8 mouse cellular contexts compared by ENCODE assay signal in genomic region chr12:69198164-69198535, GRCm38 (mm10). TPM values are rescaled to one million over a fixed set of nuclear protein-coding genes. Genes with fewer than 3 reads are reported as not detected.
DNase-seq lines count a peak whose midpoint lies in the region; ATAC-seq lines count a peak whose summit lies in the region.

Dnaaf2 (minus strand) TSS chr12:69198429.

- peak; percentile 11; the same call in 1 of the 2 replicates for ATAC-seq in embryonic facial prominence, embryonic 11.5 days (replicated peaks; ENCODE audit: insufficient number of reproducible peaks, low FRiP score, low TSS enrichment, low read depth)
- ATAC-seq in limb, embryonic 13.5 days (ENCODE audit: low FRiP score, low read depth), result peak; percentile 38
- ATAC-seq in midbrain, embryonic 12.5 days (ENCODE audit: low FRiP score, low read depth), result peak; percentile 38

- WGBS in embryonic facial prominence, embryonic 11.5 days, result 0% methylated on average over 18 of the region's 18 CpGs
- WGBS in limb, embryonic 13.5 days, result under 1% methylated on average over 18 of the region's 18 CpGs
- under 1% methylated on average over 18 of the region's 18 CpGs for WGBS in midbrain, embryonic 12.5 days

- H3K36me3 ChIP-seq in embryonic facial prominence, embryonic 11.5 days (replicated peaks; ENCODE audit: control insufficient read depth, insufficient read depth, low read depth, low read length), result no peaks in the 10 kb centered on the region; the same call in 1 of the 2 replicates
- H3K36me3 ChIP-seq in limb, embryonic 13.5 days, result peaks cover 34% of the 10 kb centered on the region
- peaks cover 18% of the 10 kb centered on the region for H3K36me3 ChIP-seq in midbrain, embryonic 12.5 days

- H3K4me2 ChIP-seq in embryonic facial prominence, embryonic 11.5 days (ENCODE audit: low read depth, low read length), result peak within 1 kb of the TSS; percentile 95
- peak within 1 kb of the TSS; percentile 95 for H3K4me2 ChIP-seq in limb, embryonic 13.5 days (replicated peaks)
- H3K4me2 ChIP-seq in midbrain, embryonic 12.5 days (replicated peaks), result peak within 1 kb of the TSS; percentile 97

- H3K4me3 ChIP-seq in embryonic facial prominence, embryonic 11.5 days (ENCODE audit: low read depth, low read length), result peak within 1 kb of the TSS; percentile 96
- peak within 1 kb of the TSS; percentile 96 for H3K4me3 ChIP-seq in limb, embryonic 13.5 days
- peak within 1 kb of the TSS; percentile 95 for H3K4me3 ChIP-seq in midbrain, embryonic 12.5 days

- no peaks in the 10 kb centered on the region for H3K4me1 ChIP-seq in embryonic facial prominence, embryonic 11.5 days (ENCODE audit: control insufficient read depth, insufficient read depth, low read length)
- H3K4me1 ChIP-seq in limb, embryonic 13.5 days, result peaks cover 21% of the 10 kb centered on the region
- H3K4me1 ChIP-seq in midbrain, embryonic 12.5 days, result peaks cover 26% of the 10 kb centered on the region

- H3K27me3 ChIP-seq in embryonic facial prominence, embryonic 11.5 days (ENCODE audit: control insufficient read depth, insufficient read depth, low read length), result no peaks in the 10 kb centered on the region
- H3K27me3 ChIP-seq in limb, embryonic 13.5 days, result no peaks in the 10 kb centered on the region
- no peaks in the 10 kb centered on the region for H3K27me3 ChIP-seq in midbrain, embryonic 12.5 days

- H3K9ac ChIP-seq in embryonic facial prominence, embryonic 11.5 days (replicated peaks; ENCODE audit: low read length), result peak within 1 kb of the TSS; percentile 86
- peak within 1 kb of the TSS; percentile 90 for H3K9ac ChIP-seq in limb, embryonic 13.5 days
- peak within 1 kb of the TSS; percentile 84 for H3K9ac ChIP-seq in midbrain, embryonic 12.5 days (replicated peaks)

- DNase-seq in B cell, adult 2 months, result peak; percentile 78 to 80
- peak; percentile 89 for DNase-seq in adrenal gland, adult 2 months
- peak; percentile 80 for DNase-seq in embryonic facial prominence, embryonic 11.5 days (ENCODE audit: low spot score)
- DNase-seq in heart, adult 9 months (ENCODE audit: low spot score in 2 of 2), result peak; percentile 38 to 53
- peak; percentile 77 to 87 for DNase-seq in kidney, adult 8-10 months
- DNase-seq in spleen, postnatal 14 days (ENCODE audit: low spot score in 2 of 2), result peak; percentile 42 to 62

- no peaks in the 10 kb centered on the region for H3K9me3 ChIP-seq in embryonic facial prominence, embryonic 11.5 days (replicated peaks; ENCODE audit: control insufficient read depth, low read length)
- no peaks in the 10 kb centered on the region for H3K9me3 ChIP-seq in limb, embryonic 13.5 days
- no peaks in the 10 kb centered on the region for H3K9me3 ChIP-seq in midbrain, embryonic 12.5 days

- peak within 1 kb of the TSS; percentile 74 for H3K27ac ChIP-seq in embryonic facial prominence, embryonic 11.5 days (replicated peaks; ENCODE audit: low read depth, low read length)
- peak within 1 kb of the TSS; percentile 88 for H3K27ac ChIP-seq in limb, embryonic 13.5 days
- H3K27ac ChIP-seq in midbrain, embryonic 12.5 days (replicated peaks), result peak within 1 kb of the TSS; percentile 93

RNA-seq across cellular contexts. Expression of gene Dnaaf2, which starts in this region (rescaled TPM):
- under 1 TPM; 0.89 to 0.97 TPM for total RNA-seq in adrenal gland, adult 2 months (2021)
- polyA plus RNA-seq in adrenal gland, adult 2 months (2012; rRNA removed), result 1.1 and 1.6 TPM in 2 replicates
- 11.5 and 13.1 TPM in 2 replicates for polyA plus RNA-seq in embryonic facial prominence, embryonic 11.5 days (2014; fragmentation: Nextera tagmentation; extraction: Ambion mirVana)
- 10.4 and 11.4 TPM in 2 replicates for polyA plus RNA-seq in limb, embryonic 13.5 days (2015; fragmentation: Nextera tagmentation; extraction: Ambion mirVana)
- 14.1 and 14.7 TPM in 2 replicates for polyA plus RNA-seq in midbrain, embryonic 12.5 days (2016; fragmentation: Nextera tagmentation; extraction: Ambion mirVana)

Comparison
In these comparisons a context has a peak if more than half of its experiments do, and no peak if none do; other contexts are left out.
1. Peak in every context shown above with its lines: DNase-seq, ATAC-seq, H3K4me3 ChIP-seq and H3K27ac ChIP-seq.